Mouse (Mus musculus) liver, embryonic 14.5 days (tissue): ENCODE measurements at regions not wholly inside any gene's neighbourhood (a gene's known extent, or its start where the extent isn't known, plus 50 kb on each side); places are given as distances from the start of the nearest gene placed in this dataset.

Experiments used
- CTCF ChIP-seq: IDR thresholded peaks from 2 replicates; pipeline ENCODE4 v1.5.1; 2016; ENCODE audit warnings: antibody characterized with exemption, low read depth, control low read depth
- EP300 ChIP-seq: IDR thresholded peaks from 2 replicates; pipeline ENCODE4 v1.6.1; 2016; ENCODE audit warnings: antibody characterized with exemption, low read depth

DNA sequence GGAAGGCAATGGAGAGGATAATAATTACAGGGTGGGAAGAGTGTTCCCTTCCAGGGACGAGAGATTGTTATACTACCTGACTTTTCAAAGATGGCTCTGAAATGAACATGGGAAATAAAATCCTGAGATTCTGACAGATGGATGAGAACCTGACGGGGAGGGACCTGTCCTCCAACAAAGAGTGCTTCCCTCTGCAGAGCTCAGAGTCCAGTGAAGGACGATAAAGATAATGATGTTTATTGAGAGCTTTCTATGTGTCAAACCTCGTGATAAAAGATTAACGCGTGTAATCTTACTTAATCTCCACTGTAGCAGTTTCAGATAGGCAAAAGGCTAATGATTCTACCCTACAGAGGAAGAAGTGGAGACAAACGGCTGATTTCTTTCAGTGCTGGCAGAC is 260.3 kb downstream of the Ndfip2 start:
- no peak for TF ChIP-seq EP300
- TF ChIP-seq CTCF, result no peak
